Mouse (Mus musculus): ENCODE results near the gene Gsg1l.

GRCm38 (mm10) chr7:126045077-126045476 lies 37.1 kb downstream of the Gsg1l start:
- TF ChIP-seq CTCF (IDR thresholded peaks at IDR 0.05; ENCODE audit: insufficient read depth, low read length) (no peak), POLR2A (IDR thresholded peaks at IDR 0.05; ENCODE audit: borderline replicate concordance, extremely low read depth, low read depth, low read length) (no peak)
